Mouse (Mus musculus) forebrain, embryonic 10.5 days (tissue): ENCODE results near the gene Myom3. TPM values are rescaled to one million over a fixed set of nuclear protein-coding genes. Genes with fewer than 3 reads are reported as not detected.

ENCODE experiments used
- DNase-seq: peaks from one replicate; pipeline ENCODE4 v3.0.0-alpha.2; 2017; ENCODE audit warnings: low spot score; ENCODE audit errors: extremely low spot score
- H3K27ac ChIP-seq: fragments of 300-500 bp; sonication (generic); 2 replicates; pipeline ENCODE4 v1.5.1; 2016; ENCODE audit warnings: mild to moderate bottlenecking
- H3K27me3 ChIP-seq: fragments of 300-500 bp; sonication (generic); 2 replicates; pipeline ENCODE4 v1.6.1; 2016; ENCODE audit warnings: mild to moderate bottlenecking; ENCODE audit not compliant: poor library complexity, severe bottlenecking
- H3K36me3 ChIP-seq: fragments of 300-500 bp; sonication (generic); replicated peaks from 2 replicates; pipeline ENCODE4 v1.6.1; 2016; ENCODE audit warnings: mild to moderate bottlenecking, moderate library complexity
- H3K4me1 ChIP-seq: fragments of 300-500 bp; sonication (generic); 2 replicates; pipeline ENCODE4 v1.6.1; 2016
- H3K4me3 ChIP-seq: fragments of 300-500 bp; sonication (generic); 2 replicates; pipeline ENCODE4 v1.5.1; 2016; ENCODE audit warnings: mild to moderate bottlenecking, moderate library complexity
- H3K9me3 ChIP-seq: fragments of 300-500 bp; sonication (generic); 2 replicates; pipeline ENCODE4 v1.6.1; 2016; ENCODE audit warnings: mild to moderate bottlenecking, moderate library complexity
- WGBS: fragments of 180-500 bp; shearing (Covaris S2); methylation state at CpG from one replicate; pipeline ENCODE4 v1.1.7; 2016; 5-methylcytosine and 5-hydroxymethylcytosine counted together
- polyA plus RNA-seq: library from polyadenylated mRNA; unstranded; fragments of >200 nt; fragmentation: Nextera tagmentation; extraction: Ambion mirVana; gene quantifications from 2 replicates; pipeline ENCODE4 v1.2.1, GENCODE M21; 2016

The Myom3 gene
- polyA plus RNA-seq, 1 experiment from 2014 or later, result 0.09 TPM

- no peak for DNase-seq
- Histone ChIP-seq H3K27ac (no peak overlapping the region), H3K4me3 (no peak overlapping the region), H3K4me1 (peaks cover 17% of the 10 kb centered on the region), H3K36me3 (no peaks in the 10 kb centered on the region), H3K27me3 (no peaks in the 10 kb centered on the region), H3K9me3 (peaks cover 8% of the 10 kb centered on the region; the same call in 1 of the 2 replicates)
- 77% methylated on average over 7 of the region's 7 CpGs for WGBS
Observed at GRCm38 (mm10) chr4:135739148-135739547, 20.4 kb upstream of the Myom3 start.

- Histone ChIP-seq H3K27me3 (no peaks in the 10 kb centered on the region), H3K27ac (no peak overlapping the region), H3K4me3 (no peak overlapping the region), H3K9me3 (peaks cover 4% of the 10 kb centered on the region; the same call in 1 of the 2 replicates), H3K4me1 (peaks cover 20% of the 10 kb centered on the region), H3K36me3 (no peaks in the 10 kb centered on the region)
- WGBS, result 92% methylated on average over 14 of the region's 14 CpGs
- no peak for DNase-seq
Observed at GRCm38 (mm10) chr4:135739672-135740071, 19.8 kb upstream of the Myom3 start.

- H3K9me3 ChIP-seq, result no peaks in the 10 kb centered on the region
- no peak for DNase-seq
- 59% methylated on average over 6 of the region's 6 CpGs for WGBS
- 0 out of 2 replicates have a peak overlapping the region, but pooled peaks have one; percentile 2 for H3K27ac ChIP-seq
- no peaks in the 10 kb centered on the region for H3K36me3 ChIP-seq
- H3K27me3 ChIP-seq, result no peaks in the 10 kb centered on the region
- no peak overlapping the region for H3K4me3 ChIP-seq
- peaks cover 29% of the 10 kb centered on the region for H3K4me1 ChIP-seq
Observed at GRCm38 (mm10) chr4:135743520-135743919, 16.0 kb upstream of the Myom3 start.

GRCm38 (mm10) chr4:135744726-135745448, 14.6 kb upstream of the Myom3 start:
- no peaks in the 10 kb centered on the region for H3K27me3 ChIP-seq
- H3K36me3 ChIP-seq, result no peaks in the 10 kb centered on the region
- no peak overlapping the region for H3K27ac ChIP-seq
- WGBS, result 83% methylated on average over 16 of the region's 16 CpGs
- H3K4me3 ChIP-seq, result no peak overlapping the region
- no peaks in the 10 kb centered on the region for H3K9me3 ChIP-seq
- H3K4me1 ChIP-seq, result peaks cover 26% of the 10 kb centered on the region
- no peak for DNase-seq

- Histone ChIP-seq H3K27me3 (no peaks in the 10 kb centered on the region), H3K4me3 (no peak overlapping the region), H3K36me3 (no peaks in the 10 kb centered on the region), H3K4me1 (peaks cover 26% of the 10 kb centered on the region), H3K9me3 (no peaks in the 10 kb centered on the region), H3K27ac (no peak overlapping the region)
- WGBS, result 85% methylated on average over 10 of the region's 10 CpGs
- DNase-seq, result no peak
Observed at GRCm38 (mm10) chr4:135745613-135746012, 13.9 kb upstream of the Myom3 start.

GRCm38 (mm10) chr4:135750896-135751295, 8.6 kb upstream of the Myom3 start:
- Histone ChIP-seq H3K27ac (no peak overlapping the region), H3K4me1 (peaks cover 9% of the 10 kb centered on the region), H3K27me3 (no peaks in the 10 kb centered on the region), H3K9me3 (peaks cover 11% of the 10 kb centered on the region; the same call in 1 of the 2 replicates), H3K36me3 (no peaks in the 10 kb centered on the region), H3K4me3 (no peak overlapping the region)
- 79% methylated on average over 8 of the region's 8 CpGs for WGBS
- DNase-seq, result no peak

- peaks cover 11% of the 10 kb centered on the region; the same call in 1 of the 2 replicates for H3K9me3 ChIP-seq
- H3K36me3 ChIP-seq, result no peaks in the 10 kb centered on the region
- H3K27me3 ChIP-seq, result no peaks in the 10 kb centered on the region
- no peak overlapping the region for H3K27ac ChIP-seq
- 86% methylated on average over 7 of the region's 7 CpGs for WGBS
- no peak overlapping the region for H3K4me3 ChIP-seq
- no peak for DNase-seq
- H3K4me1 ChIP-seq, result no peaks in the 10 kb centered on the region
Observed at GRCm38 (mm10) chr4:135752106-135752778, 7.3 kb upstream of the Myom3 start.

GRCm38 (mm10) chr4:135752779-135753164, 6.7 kb upstream of the Myom3 start:
- Histone ChIP-seq H3K9me3 (peaks cover 11% of the 10 kb centered on the region; the same call in 1 of the 2 replicates), H3K4me3 (no peak overlapping the region), H3K27me3 (no peaks in the 10 kb centered on the region), H3K27ac (no peak overlapping the region), H3K36me3 (no peaks in the 10 kb centered on the region), H3K4me1 (no peaks in the 10 kb centered on the region)
- DNase-seq, result no peak
- 93% methylated on average over 8 of the region's 8 CpGs for WGBS

GRCm38 (mm10) chr4:135758331-135758730, 1.2 kb upstream of the Myom3 start:
- H3K27me3 ChIP-seq, result peaks cover 13% of the 10 kb centered on the region; the same call in 1 of the 2 replicates
- no peaks in the 10 kb centered on the region for H3K36me3 ChIP-seq
- H3K4me3 ChIP-seq, result no peak overlapping the region
- H3K27ac ChIP-seq, result no peak overlapping the region
- DNase-seq, result no peak
- H3K9me3 ChIP-seq, result peaks cover 11% of the 10 kb centered on the region; the same call in 1 of the 2 replicates
- peaks cover 29% of the 10 kb centered on the region for H3K4me1 ChIP-seq
- WGBS, result 30% methylated on average over 4 of the region's 4 CpGs

- H3K36me3 ChIP-seq, result no peaks in the 10 kb centered on the region
- no peak for DNase-seq
- no peak overlapping the region for H3K27ac ChIP-seq
- no peak overlapping the region for H3K4me3 ChIP-seq
- peaks cover 13% of the 10 kb centered on the region; the same call in 1 of the 2 replicates for H3K27me3 ChIP-seq
- peaks cover 11% of the 10 kb centered on the region; the same call in 1 of the 2 replicates for H3K9me3 ChIP-seq
- H3K4me1 ChIP-seq, result peaks cover 29% of the 10 kb centered on the region
- 32% methylated on average over 6 of the region's 6 CpGs for WGBS
Observed at GRCm38 (mm10) chr4:135758825-135759224, 690 bp upstream of the Myom3 start.

GRCm38 (mm10) chr4:135761048-135761447, 1.5 kb downstream of the Myom3 start:
- H3K4me3 ChIP-seq, result no peak overlapping the region
- peaks cover 29% of the 10 kb centered on the region for H3K4me1 ChIP-seq
- no peaks in the 10 kb centered on the region for H3K36me3 ChIP-seq
- WGBS, result 71% methylated on average over 8 of the region's 8 CpGs
- H3K9me3 ChIP-seq, result no peaks in the 10 kb centered on the region
- DNase-seq, result no peak
- H3K27ac ChIP-seq, result no peak overlapping the region
- peaks cover 13% of the 10 kb centered on the region; the same call in 1 of the 2 replicates for H3K27me3 ChIP-seq

GRCm38 (mm10) chr4:135761569-135761968, 2.1 kb downstream of the Myom3 start:
- WGBS, result 85% methylated on average over 7 of the region's 7 CpGs
- no peaks in the 10 kb centered on the region for H3K9me3 ChIP-seq
- peaks cover 13% of the 10 kb centered on the region; the same call in 1 of the 2 replicates for H3K27me3 ChIP-seq
- H3K4me3 ChIP-seq, result no peak overlapping the region
- H3K4me1 ChIP-seq, result peaks cover 29% of the 10 kb centered on the region
- 0 out of 2 replicates have a peak overlapping the region, but pooled peaks have one; percentile 35 for H3K27ac ChIP-seq
- no peaks in the 10 kb centered on the region for H3K36me3 ChIP-seq
- DNase-seq, result no peak
